Mouse (Mus musculus) cerebellum, adult 2 months (tissue): ENCODE results near the gene Cdh22.

ENCODE experiments used
- CTCF ChIP-seq: fragments of 200-500 bp; IDR thresholded peaks from 2 replicates; pipeline ENCODE4 v1.5.1; 2011; ENCODE audit warnings: low read depth, mild to moderate bottlenecking, control low read depth, low read length, moderate library complexity, borderline replicate concordance; ENCODE audit not compliant: insufficient read depth
- POLR2A ChIP-seq: fragments of 200-500 bp; IDR thresholded peaks from 2 replicates; pipeline ENCODE4 v1.6.1; 2011; ENCODE audit warnings: low read length, control low read depth, borderline replicate concordance; ENCODE audit not compliant: insufficient read depth

- no peak for TF ChIP-seq CTCF
- TF ChIP-seq POLR2A, result no peak
Observed at GRCm38 (mm10) chr2:165279351-165279750, 44.7 kb upstream of the Cdh22 start.
